Mouse (Mus musculus) heart, postnatal 14 days (tissue): Measurements from ENCODE around the gene Mettl1. TPM values are rescaled to one million over a fixed set of nuclear protein-coding genes. Genes with fewer than 3 reads are reported as not detected.

Experiments used
- DNase-seq, 2 experiments: peaks; one replicate each; pipeline ENCODE4 v3.0.0; 2021 to 2022
- intact Hi-C: fragments of 180-260 bp; cut with DNase I; formaldehyde crosslinking; loops from one replicate; pipeline ENCODE4 v1.15.1; 2025
- microRNA-seq, 2 experiments: library from miRNA; unstranded; fragments of <30 nt; microRNA quantifications; one replicate each; pipeline ENCODE4 v1.2.0; 2021 to 2022
- total RNA-seq, 2 experiments: library from RNA; stranded (reverse); gene quantifications; 2 replicates each; pipeline ENCODE4 v1.2.3; 2021

Gene Mettl1
- total RNA-seq, 2 experiments from 2014 or later: 5.0 to 6.0 TPM

GRCm38 (mm10) chr10:127080901-127081780, 39.9 kb downstream of the Mettl1 start:
- DNase-seq: peak; percentile 58 to 68
- intact Hi-C loops: no loop called here

DNA sequence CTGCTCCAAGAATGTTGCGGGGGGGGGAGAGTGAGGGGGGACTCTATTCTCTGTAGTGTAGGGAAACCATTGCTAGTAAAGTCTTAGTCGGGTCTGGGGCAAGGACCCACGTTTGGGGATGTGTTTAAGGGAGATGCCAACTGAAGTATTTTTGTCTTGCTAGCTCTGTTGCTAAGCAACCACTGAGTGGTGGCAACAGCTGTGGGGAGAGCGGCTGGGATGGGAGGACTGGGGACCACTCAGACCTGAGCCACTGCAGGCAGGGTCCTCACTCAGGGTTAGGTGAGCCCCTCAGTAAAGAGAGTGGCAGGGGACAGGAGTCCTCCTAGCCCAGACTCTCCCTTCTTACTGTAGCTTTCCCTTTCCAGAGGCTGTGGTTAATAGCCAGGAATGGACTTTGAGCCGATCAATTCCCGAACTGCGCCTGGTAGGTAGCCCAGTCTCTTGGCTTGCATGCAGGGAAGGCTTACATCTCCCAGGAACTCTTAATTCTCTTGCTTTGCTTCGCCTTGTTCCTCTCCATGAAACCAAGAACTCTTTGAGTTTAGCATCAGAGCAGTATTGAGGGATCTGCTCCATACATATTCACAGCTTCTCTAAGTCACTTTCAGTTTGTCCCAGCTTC, 40.9 kb downstream of the Mettl1 start:
- no peak for DNase-seq
- intact Hi-C loops: no loop called here

GRCm38 (mm10) chr10:127083292-127083914, 42.2 kb downstream of the Mettl1 start:
- no peak for DNase-seq
- intact Hi-C loops: no loop called here

DNA sequence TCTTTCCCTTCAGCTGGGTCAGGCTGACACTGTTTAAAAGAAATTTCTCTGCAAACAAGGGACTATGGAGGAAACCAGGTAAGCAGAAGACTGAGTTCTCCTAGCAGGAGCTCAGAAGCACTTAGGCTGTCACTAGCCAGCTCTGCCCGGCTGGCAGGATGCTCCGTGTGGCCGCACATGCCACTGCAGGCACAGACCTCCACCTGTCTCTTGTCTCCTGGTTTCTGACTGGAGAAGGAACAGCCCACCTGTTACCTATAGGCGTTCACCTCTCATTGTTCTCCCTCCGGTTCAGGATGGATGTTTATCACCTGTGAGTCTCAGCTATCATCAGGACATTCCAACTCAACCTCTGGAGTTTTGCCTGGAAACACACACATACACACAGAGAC, 42.7 kb downstream of the Mettl1 start:
- no peak for DNase-seq
- intact Hi-C loops: no loop called here

GRCm38 (mm10) chr10:127085052-127085451, 43.8 kb downstream of the Mettl1 start:
- intact Hi-C loops: no loop called here
- DNase-seq: no peak

GRCm38 (mm10) chr10:127085633-127086032, 44.4 kb downstream of the Mettl1 start:
- intact Hi-C loops: no loop called here

DNA sequence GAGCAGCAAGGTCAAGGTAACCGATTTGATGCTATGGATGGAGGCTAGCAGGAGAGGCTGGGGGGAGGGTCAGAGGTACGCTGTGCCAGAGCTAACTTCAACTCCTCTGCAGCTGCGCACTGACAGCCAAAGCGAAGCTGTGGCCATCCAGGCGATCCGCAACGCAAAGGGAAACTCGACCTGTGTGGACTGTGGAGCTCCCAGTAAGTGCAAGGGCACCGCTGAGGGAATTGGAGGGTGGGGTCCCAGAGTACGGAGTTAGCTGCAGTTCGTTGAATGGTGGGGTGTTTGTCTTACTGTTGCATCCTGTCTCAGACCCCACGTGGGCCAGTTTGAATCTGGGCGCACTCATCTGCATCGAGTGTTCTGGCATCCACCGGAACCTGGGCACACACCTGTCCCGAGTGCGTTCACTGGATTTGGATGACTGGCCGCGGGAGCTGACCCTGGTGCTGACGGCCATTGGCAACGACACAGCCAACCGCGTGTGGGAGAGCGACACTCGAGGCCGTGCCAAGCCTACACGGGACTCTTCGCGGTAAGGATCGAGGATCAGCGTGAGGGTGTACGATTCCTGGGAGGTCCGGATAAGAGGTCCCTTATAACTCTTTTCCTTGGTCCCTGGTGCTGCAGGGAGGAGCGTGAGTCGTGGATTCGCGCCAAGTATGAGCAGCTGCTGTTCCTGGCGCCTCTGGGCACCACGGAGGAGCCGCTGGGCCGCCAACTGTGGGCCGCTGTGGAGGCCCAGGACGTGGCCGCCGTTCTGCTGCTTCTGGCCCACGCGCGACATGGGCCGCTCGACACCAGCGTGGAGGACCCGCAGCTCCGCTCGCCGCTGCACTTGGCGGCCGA, 49.6 kb downstream of the Mettl1 start:
- intact Hi-C loops: no loop called here
- peak; percentile 58 to 70 for DNase-seq

More at GRCm38 (mm10) chr10:127085633-127086032, 44.4 kb downstream of the Mettl1 start:
- DNase-seq: no peak

- intact Hi-C loops: no loop called here
- peak in 1 of 2 experiments; percentile 38 for DNase-seq
These were observed 50.5 kb downstream of the Mettl1 start for GRCm38 (mm10) chr10:127091507-127092396.

GRCm38 (mm10) chr10:127092742-127093141, 51.5 kb downstream of the Mettl1 start:
- intact Hi-C loops: no loop called here
- DNase-seq: no peak

GRCm38 (mm10) chr10:127094382-127094802, 53.2 kb downstream of the Mettl1 start:
- no peak for DNase-seq
- intact Hi-C loops: no loop called here

Small RNAs within 50 kb of the gene (microRNA-seq; reads per million reads assigned to microRNA genes)
- gene Mir26a-2: 11.6 to 325 reads per million in 2 experiments
- gene Mir546: 0 to 0.36 reads per million in 2 experiments

Other genes with a start within 250 kb of the Mettl1 start
- 1 to 10 TPM; 3.8 to 3.9 TPM for gene Atp23, start 140.1 kb upstream of the Mettl1 start, total RNA-seq
- 100 to 1,000 TPM; 104 to 122 TPM for gene Ctdsp2, start 62.7 kb upstream of the Mettl1 start, total RNA-seq
- gene Avil, start 40.7 kb upstream of the Mettl1 start, total RNA-seq: under 1 TPM; 0.19 to 0.56 TPM
- gene Tsfm, start 10.6 kb upstream of the Mettl1 start, total RNA-seq: 10 to 100 TPM; 49.8 to 60.5 TPM
- gene Eef1akmt3, start 99 bp downstream of the Mettl1 start, total RNA-seq: under 1 TPM in 1 of 2 experiments, not detected in 1; 0.12 TPM
- under 1 TPM; 0.27 to 0.50 TPM for gene Cyp27b1, start 6.8 kb downstream of the Mettl1 start, total RNA-seq
- gene March9, start 18.8 kb downstream of the Mettl1 start, total RNA-seq: 1 to 10 TPM; 1.6 TPM
- gene Cdk4, start 22.1 kb downstream of the Mettl1 start, total RNA-seq: 100 to 1,000 TPM in 1 of 2 experiments, 10 to 100 TPM in 1; 92.4 to 113 TPM
- gene Tspan31, start 28.9 kb downstream of the Mettl1 start, total RNA-seq: 10 to 100 TPM; 47.3 to 50.0 TPM
- 10 to 100 TPM; 12.2 to 12.3 TPM for gene Agap2, start 33.9 kb downstream of the Mettl1 start, total RNA-seq
- gene Os9, start 79.7 kb downstream of the Mettl1 start, total RNA-seq: 10 to 100 TPM; 29.3 to 34.8 TPM
- 1 to 10 TPM; 2.9 to 3.8 TPM for gene B4galnt1, start 123.8 kb downstream of the Mettl1 start, total RNA-seq
- 10 to 100 TPM; 45.5 to 66.9 TPM for gene Slc26a10, start 139.2 kb downstream of the Mettl1 start, total RNA-seq
- 10 to 100 TPM; 17.0 to 17.9 TPM for gene Arhgef25, start 148.7 kb downstream of the Mettl1 start, total RNA-seq
- gene Dtx3, start 154.3 kb downstream of the Mettl1 start, total RNA-seq: 10 to 100 TPM; 36.1 to 43.4 TPM
- gene Pip4k2c, start 170.2 kb downstream of the Mettl1 start, total RNA-seq: 10 to 100 TPM; 22.8 to 23.1 TPM
- under 1 TPM; 0.49 to 0.72 TPM for gene Kif5a, start 221.9 kb downstream of the Mettl1 start, total RNA-seq
- gene Dctn2, start 225.0 kb downstream of the Mettl1 start, total RNA-seq: 100 to 1,000 TPM; 146 to 151 TPM
- 10 to 100 TPM; 29.9 to 32.0 TPM for gene Mbd6, start 247.6 kb downstream of the Mettl1 start, total RNA-seq